Mouse (Mus musculus) cerebellum, adult (tissue): ENCODE data around the gene Pfkfb4.
A peak's percentile ranks its signal among the peaks of the same experiment; 100 is the strongest.

Experiments
- ATAC-seq: cut with Nextera tagmentation; 2 replicates; pipeline ENCODE4 v1.9.2; 2017; ENCODE audit warnings: mild to moderate bottlenecking, moderate library complexity, mixed read lengths; ENCODE audit not compliant: insufficient number of reproducible peaks, low FRiP score, low TSS enrichment

The Pfkfb4 gene

DNA sequence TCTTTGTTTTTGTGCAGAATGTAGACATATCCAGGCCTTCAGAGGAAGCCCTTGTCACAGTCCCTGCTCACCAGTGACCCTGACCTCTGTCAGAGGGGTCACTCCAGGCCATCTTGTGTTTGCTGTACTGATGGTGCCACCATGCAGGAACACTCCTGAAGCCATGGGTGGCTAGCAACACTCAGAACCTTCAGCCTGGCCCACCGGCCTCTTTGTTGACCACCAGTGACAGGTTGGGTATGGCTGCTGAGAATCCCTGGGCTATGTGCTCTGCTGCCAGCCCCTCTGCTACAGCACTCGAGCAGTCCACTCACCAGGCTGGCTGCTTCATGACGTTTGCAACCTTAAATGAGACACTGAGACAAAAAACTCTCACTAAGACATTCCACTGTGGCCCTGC, 38.7 kb downstream of the Pfkfb4 start:
- no peak for ATAC-seq

- ATAC-seq, result no peak
Measured at GRCm38 (mm10) chr9:109031001-109031400, 39.4 kb downstream of the Pfkfb4 start.

GRCm38 (mm10) chr9:109031686-109032085, 40.1 kb downstream of the Pfkfb4 start:
- ATAC-seq, result no peak

DNA sequence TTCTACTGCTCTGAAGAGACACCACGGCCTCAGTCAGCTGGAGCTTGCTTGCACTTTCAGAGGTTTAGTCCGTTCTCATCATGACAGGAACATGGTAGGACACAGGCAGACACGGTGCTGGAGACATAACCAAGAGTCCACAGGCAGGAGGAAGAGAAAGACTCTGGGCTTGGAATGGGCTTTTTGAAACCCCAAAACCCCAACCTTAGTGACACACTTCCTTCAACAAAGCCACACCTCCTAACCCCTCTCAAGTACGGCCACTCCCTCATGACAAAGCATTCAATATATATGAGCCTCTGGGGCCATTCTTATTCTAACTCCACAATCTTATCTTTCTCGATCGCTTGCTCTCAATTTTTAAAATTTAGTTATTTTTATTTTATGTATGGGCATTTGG, 40.9 kb downstream of the Pfkfb4 start:
- no peak for ATAC-seq

- no peak for ATAC-seq
Measured at GRCm38 (mm10) chr9:109038086-109038895, 46.7 kb downstream of the Pfkfb4 start, which contains the start of gene Shisa5. Gene Shisa5 (plus strand): TSS chr9:109038565.

GRCm38 (mm10) chr9:109038901-109039364, 47.4 kb downstream of the Pfkfb4 start:
- ATAC-seq, result no peak; the same call in 1 of the 2 replicates

DNA sequence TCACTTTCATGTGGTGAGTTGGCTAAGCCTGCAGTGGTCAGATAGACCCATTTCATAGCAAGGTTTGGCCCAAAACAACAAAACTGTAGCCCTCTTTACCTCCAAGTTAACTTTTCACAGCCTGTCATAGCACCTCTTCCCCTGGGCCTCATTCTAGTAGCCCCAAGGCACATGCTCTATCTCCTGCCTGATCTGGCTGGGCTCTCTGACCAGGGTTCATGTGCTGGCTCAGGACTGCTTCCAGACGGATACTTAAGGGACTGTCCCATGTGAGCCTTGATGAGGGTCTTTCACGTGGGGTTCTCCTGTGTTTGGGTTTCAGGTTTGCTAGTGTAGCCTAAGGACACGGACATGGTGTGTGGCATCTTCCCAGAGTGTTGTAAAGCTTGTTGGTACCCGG, 48.1 kb downstream of the Pfkfb4 start:
- no peak for ATAC-seq

DNA sequence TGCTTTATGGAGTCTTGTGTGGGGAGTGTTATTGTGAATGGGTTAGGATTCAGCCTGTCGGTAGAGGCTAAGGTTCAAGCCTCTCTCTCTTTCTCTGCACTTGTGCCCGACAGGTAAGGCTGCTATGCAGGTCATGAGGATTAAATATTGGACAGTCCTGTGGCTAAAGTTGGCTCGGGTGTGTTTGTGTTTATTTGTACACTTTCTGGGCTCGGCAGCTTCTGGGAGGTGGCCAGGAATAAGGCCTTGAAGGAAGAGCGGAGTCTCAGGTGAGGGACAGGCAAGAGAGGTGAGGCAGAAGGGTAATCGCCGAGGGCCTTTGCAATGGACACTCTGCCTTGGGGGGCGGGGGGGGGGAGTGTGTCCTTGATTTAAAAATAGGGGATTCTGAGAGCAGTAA, 48.6 kb downstream of the Pfkfb4 start:
- ATAC-seq, result no peak

- ATAC-seq, result no peak
Measured at GRCm38 (mm10) chr9:109040906-109041305, 49.3 kb downstream of the Pfkfb4 start.

DNA sequence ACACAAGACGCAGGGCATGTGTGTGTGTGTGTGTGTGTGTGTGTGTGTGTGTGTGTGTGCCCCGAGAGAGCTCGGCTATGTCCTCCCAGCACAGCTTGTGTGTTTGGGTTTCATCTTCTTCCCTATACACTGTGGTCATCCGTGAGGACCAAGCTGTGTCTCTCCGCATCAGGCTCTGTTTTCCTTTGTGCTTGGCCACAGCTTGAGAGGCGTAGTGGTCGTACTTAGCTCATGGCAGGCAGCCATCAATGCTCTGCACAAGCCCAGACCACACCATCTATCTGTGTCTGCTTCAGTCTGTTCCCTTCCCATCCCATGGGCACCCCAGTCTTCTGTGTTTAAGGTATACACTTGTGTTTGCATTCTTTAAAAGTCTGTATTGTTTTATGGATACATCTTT, 49.8 kb downstream of the Pfkfb4 start:
- ATAC-seq, result no peak

- ATAC-seq, result peak; percentile 26; the same call in 1 of the 2 replicates
Measured at GRCm38 (mm10) chr9:109046306-109046705, 54.7 kb downstream of the Pfkfb4 start.

DNA sequence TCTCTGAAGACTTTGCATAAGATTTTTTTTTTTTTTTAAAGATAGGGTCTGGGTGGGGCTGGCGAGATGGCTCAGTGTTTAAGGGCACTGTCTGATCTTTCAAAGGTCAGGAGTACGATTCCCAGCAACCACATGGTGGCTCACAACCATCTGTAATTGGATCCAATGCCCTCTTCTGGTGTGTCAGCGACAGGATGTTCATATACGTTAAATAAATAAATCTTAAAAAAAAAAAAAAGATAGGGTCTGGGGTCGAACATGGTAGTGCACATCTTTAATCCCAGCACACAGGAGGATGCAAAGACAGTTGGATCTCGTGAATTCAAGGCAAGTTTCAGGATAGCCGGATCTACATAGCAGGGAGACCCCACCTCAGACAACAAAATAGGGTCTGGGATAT, 57.7 kb downstream of the Pfkfb4 start:
- no peak for ATAC-seq

DNA sequence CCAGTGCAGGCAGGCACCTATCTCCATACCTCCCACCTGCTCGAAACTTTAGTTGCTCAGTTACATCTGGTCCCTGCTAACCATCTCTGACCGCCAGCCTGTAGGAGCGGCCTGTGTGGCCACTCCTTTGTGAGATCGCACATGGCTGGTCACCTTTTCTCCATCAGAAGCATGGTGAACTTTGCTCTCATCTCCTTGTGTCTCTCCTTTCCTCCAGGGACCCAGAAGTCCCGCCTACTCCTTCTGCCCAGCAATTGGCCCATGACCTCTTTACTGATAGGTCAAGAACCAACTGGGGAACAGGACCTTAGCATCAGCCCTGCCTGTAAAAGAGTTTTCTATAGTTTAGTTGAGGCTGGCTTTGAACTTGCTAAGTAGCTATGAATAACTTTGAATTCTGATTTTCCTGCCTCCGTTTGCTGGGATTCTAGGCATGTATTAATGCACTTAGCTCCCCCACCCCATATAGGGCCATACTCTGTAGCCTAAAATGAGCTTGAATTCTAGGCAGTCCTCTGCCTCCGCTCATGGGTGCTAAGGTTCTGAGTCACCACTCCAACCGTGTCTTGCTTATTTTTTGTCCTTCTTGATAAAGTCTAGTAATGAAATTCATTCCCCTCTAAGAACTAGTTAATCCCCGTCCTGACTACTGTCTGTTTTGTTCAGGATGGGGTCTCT, 58.6 kb downstream of the Pfkfb4 start:
- ATAC-seq, result no peak

DNA sequence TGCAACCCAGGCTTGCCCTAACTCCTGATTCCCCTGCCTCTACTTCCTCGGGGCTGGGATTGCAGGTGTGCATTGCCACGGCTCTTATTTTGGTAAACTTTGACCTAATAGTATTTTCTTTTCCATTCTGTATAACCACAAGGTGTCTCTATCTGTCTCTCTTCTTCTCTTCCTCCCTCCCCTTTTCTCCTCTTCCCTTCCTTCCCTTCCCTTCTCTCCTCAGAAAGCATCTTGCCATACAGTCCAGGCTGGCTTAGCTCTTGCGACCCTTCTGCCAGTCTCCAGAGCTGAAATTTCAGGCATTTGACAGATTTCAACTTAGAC, 59.1 kb downstream of the Pfkfb4 start:
- no peak for ATAC-seq

- ATAC-seq, result no peak
Measured at GRCm38 (mm10) chr9:109051011-109051501, 59.5 kb downstream of the Pfkfb4 start.

- ATAC-seq, result no peak
Measured at GRCm38 (mm10) chr9:109051651-109052489, 60.3 kb downstream of the Pfkfb4 start.

DNA sequence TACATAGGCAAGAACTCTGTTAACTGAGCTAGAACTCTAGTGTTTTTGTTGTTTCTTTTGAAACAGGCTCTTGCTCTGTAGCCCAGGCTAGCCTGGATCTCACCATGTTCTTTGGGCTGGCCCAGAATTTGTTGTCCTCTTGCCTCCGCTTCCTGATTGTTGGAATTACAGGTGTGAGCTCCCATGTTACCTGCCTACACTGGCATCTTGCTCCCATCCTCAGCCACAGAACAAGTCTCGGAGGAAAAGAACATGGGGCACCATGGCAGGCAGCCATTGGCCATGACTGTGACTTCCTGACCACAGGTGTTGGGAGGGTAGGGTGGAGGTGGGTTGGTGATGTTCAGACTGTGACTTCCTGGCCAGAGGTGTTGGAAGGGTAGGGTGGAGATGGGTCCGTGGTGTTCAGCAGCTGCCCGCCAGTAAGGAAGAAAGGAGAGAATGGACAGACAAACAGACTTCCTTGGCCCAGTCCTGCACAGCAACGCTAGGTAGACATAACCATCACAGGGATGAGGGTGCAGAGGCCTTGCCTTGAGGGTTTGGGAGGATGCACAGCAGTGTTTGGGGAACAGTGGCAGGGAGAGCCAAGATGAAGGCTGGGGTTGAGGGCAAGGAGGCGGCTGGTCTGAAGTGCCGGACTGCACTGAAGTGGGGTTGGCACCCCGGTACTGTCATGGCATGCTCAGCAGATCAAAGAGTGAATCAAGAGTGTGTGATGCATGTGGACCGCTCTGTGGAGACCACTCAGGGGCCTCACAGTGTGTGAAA, 61.1 kb downstream of the Pfkfb4 start:
- ATAC-seq, result no peak

DNA sequence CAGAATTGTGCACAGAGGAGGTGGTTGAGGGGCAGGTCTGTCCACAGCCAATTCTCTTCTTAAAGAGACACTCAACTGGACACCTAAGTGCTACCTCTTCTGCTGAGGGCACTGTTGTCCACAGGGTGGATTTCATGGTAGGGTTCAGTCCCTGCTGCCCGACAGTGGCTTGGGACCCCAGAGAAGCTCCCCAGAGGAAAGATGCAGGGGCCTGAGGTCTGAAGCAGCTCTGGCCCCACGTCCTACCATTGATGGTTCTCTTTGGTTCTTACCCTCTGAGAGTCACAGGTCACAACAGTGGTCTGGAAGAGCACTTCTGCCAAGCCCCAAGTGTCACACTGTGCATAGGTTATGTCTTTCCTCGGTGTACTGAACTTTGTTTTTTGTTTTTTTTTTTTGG, 61.8 kb downstream of the Pfkfb4 start:
- ATAC-seq, result no peak

GRCm38 (mm10) chr9:109053851-109054250, 62.3 kb downstream of the Pfkfb4 start:
- ATAC-seq, result no peak

DNA sequence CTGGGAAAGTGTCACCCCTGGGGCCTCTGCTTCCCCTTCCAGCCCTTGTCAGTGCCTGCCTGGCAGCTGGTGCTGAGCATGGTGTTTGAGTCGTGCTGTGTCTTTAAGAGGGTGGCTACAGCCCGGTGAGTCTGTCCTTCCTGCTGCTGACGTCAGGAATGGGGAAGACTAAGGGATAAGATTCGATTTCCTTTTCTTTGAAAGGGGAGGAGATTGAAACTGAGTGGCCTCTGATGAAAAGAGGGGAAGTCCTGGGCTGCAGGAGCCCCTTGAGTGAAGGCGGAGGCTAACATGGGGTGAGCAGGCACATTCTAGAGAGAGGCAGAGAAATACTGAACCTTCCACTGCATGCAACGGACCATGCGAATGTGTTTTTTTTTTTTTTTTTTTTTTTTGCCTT, 63.1 kb downstream of the Pfkfb4 start:
- peak; percentile 82 for ATAC-seq
